Mouse (Mus musculus) heart, adult 9 months (tissue): ENCODE results near the gene Gstm6.
"Not testable (repeated sequence)": the region's sequence is repeated elsewhere in the genome, so short reads cannot be mapped to it uniquely, and the experiment has no call there.

ENCODE experiments used
- DNase-seq, 2 experiments: peaks; one replicate each; pipeline ENCODE4 v3.0.0; 2022; ENCODE audit warnings: low spot score in 2 of 2

Gene Gstm6

GRCm38 (mm10) chr3:107943239-107943990 lies at the start of gene Gstm6:
TSS of gene Gstm6 (minus strand) at chr3:107943749.
- no peak for DNase-seq

DNA sequence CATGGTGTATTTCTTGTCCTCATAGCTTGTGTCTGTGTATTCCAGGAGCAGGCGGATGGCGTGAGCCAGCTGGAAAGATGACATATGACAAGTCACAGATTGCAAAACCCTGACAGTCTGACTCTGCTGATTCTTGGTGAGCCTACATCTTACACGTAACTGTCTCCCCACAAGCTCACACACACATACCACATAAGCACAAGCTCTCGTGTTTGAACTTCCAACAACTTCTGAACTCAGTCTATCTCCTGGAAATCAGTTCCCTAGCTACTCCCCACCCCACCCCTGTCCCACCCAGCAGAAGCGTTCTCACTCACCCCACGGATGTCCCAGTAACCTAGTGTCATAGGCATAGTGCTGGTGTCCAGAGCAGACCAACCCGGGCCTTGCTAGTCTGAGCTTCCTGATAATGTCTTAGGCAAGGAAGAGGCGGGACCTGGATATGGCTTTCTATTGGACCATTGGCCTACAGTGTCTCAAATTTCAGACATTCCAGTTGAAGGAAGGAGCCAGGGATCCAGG lies 42.6 kb upstream of the Gstm6 start, which contains the start of gene Gstm2:
Gene Gstm2, minus strand, starts transcription at position 413 of the 522 bp plus-strand sequence.
- DNase-seq = peak; percentile 85 to 86

- DNase-seq = not testable (repeated sequence)
Measured at GRCm38 (mm10) chr3:107985141-107985540, 41.6 kb upstream of the Gstm6 start.

DNA sequence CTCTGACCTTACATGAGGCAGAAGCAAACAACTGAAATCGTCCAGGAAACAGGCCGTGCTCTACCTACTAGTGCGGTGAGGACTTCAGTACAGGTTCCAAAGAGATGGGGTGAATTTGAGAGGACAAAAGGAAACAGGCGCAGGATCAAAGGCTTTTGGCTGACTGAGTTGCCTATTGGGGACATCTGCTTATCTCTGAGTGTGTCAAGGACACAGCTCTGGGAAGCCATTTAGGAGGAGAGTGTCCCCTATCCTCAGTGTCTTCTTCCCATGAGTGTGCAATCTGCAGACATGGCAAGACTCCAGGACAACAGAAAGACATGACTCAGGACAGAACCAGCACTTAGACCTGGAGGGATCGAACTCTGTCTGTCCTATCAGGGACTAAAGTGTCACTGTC lies 40.9 kb upstream of the Gstm6 start:
- DNase-seq = no peak

GRCm38 (mm10) chr3:107983771-107984170 lies 40.2 kb upstream of the Gstm6 start:
- DNase-seq = no peak

DNA sequence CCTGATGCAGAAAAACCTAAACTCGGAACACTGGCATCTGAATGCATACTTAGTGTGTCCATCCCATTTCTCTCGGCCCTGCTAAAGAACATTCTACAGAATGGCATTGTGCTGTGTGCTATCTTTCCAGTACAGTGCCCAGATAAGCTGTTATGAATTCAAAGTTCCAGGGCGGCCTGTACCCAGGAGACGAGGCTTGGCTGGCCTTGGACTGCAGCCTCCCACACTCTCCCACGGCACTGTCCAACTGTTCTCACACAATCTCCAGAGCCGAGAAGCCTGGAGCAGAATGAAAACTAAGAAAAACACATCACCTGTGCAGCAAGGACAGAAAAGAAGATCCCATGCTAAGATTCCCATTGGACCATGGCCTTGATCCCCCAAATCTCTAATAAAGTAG lies 39.2 kb upstream of the Gstm6 start:
- DNase-seq = no peak

DNA sequence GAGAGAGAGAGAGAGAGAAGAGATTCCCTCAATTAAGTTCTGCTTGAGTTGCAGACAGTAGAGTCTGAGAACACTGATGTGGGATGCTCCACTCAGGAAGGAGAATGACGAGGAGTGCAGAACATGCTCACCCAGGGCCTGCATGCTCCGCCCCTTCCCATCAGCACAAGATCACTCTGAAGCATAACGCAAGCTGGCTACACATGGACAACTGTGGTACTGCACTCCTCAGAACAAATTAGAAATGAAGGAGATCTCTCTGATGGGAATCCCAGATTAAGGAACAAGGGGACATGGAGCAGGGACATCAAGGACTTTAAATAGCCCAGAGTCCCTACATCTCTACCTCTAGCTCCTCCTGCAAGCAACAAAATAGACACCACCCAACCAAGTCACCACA lies 37.7 kb upstream of the Gstm6 start:
- no peak for DNase-seq

GRCm38 (mm10) chr3:107977691-107978090 lies 34.1 kb upstream of the Gstm6 start:
- DNase-seq = no peak

DNA sequence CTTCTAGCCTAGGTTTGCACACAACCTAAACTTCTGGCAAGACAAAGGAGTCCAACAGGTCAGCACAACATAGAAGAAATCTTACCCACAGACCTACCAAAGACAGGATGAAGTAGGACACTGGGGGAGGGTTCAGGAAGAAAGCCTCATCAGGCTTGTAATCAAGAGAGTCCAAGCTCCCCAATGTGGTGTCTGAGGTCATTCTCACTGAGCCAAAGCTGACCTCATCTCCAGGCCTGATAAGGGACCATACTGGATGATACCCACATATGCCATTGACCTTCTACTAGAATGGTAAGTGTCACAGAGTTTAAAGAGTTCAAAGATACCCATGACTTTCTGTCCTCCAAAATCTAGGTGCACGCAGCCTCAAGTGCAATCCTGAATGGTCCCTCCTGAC lies 30.7 kb upstream of the Gstm6 start:
- no peak for DNase-seq

- no peak for DNase-seq
Measured at GRCm38 (mm10) chr3:107972070-107972469, 28.5 kb upstream of the Gstm6 start.

DNA sequence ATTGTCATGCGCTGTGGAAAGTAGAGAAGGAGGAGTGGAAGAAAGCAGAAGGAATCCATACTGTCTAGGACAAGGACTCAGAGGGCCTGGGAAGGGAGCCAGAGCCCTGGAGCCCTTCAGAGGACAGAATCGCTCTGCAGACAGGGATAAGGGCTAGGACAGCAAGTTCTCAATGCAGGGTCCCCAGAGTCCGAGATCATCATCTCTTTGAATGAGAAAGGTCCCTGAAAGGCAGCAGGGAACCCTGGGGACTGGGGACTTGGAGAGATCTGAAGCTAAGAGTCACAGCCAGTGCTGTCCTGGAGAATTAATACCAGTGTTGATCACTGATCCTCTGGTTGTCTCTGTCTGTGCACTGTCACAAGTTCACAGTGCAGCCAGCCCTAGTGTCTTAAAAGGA lies 27.6 kb upstream of the Gstm6 start:
- not testable (repeated sequence) for DNase-seq

GRCm38 (mm10) chr3:107968724-107969395 lies 25.3 kb upstream of the Gstm6 start, which contains the start of gene Gstm3:
TSS of gene Gstm3 (minus strand) at chr3:107969283.
- DNase-seq = no peak

GRCm38 (mm10) chr3:107966631-107967030 lies 23.1 kb upstream of the Gstm6 start:
- no peak for DNase-seq

DNA sequence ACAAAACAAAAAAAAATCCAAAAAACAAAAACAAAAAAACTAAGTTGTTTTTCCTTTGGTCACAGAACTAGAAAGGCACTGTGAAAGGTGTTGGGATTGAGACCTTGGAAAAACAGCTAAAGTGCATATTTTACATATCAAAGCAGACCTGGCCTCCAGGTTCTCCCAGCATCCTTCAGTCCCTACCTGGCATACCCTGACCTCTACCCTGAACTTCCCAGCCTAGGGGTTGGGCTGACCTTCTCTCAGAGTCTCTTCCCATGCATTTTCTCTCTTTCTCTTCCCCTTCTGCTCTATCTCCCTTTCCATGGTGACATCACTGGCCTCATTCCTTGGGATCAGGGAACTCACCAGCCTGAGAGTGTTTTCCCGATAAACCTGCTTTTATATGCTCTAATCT lies 22.0 kb upstream of the Gstm6 start:
- no peak for DNase-seq

DNA sequence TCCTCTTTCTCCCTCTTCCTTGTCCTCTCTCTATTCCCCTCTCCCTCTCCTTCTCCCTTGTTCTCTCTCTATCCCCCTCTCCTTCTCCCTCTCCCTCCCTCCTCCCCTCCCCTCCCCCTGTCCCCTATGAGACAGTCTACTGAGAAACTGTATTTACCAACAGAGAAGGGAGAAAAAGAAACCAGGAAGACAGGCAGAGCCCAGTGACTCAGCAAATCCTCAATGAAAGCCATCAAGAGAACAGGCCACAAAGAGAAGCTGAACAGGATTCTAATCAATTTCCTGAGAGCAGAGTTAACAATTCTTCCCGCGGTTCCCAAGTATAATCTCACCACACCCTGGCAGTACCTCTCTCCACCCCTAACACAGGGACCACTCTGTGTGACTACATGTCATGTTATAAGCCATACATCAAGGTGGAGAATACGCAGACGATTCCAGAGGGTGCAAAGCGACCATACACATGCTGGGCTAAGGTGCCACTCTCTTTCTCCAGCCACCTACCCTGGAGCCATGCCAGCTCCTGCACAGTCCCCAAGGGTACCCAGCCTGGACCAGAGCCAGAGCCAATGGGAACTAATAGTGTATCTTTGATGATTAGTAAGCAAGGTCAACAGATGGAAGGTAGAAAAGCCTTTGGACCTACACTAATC lies 21.2 kb upstream of the Gstm6 start:
- no peak for DNase-seq

- DNase-seq = no peak
Measured at GRCm38 (mm10) chr3:107964026-107964425, 20.5 kb upstream of the Gstm6 start.

DNA sequence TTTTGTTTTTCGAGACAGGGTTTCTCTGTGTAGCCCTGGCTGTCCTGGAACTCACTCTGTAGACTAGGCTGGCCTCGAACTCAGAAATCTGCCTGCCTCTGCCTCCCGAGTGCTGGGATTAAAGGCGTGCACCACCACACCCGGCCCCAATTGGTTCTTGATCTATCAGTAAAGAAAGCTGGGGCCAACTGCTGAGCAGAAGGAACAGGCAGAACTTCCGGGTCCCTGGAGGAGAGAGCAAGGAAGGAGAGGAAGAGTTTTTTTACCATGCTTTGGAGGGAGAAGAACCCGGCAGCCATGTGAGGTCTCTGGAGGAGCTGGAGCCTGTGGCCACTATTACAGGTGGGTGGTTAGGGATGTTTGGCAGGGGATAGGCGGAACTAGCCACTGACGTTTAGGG lies 11.7 kb upstream of the Gstm6 start:
- DNase-seq = not testable (repeated sequence)

DNA sequence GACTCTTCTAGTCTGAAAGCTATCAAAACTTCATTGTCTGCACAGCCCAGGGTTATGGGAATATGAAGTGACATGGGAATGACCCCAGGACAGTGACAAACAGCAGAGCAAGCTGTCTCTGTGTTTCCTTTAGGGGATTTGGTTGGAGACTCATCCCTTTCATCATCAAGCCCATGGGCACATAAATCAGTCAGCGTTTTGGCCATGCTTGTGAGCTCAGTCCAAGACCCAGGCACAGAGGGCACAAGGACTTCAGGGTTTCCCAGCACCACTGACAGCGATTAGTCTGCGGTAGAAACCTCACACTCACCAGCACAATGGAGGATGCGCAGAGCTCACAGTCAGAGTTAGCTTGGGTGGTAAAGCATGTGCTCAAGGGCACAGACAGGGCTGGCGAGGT lies 10.4 kb upstream of the Gstm6 start:
- DNase-seq = no peak

DNA sequence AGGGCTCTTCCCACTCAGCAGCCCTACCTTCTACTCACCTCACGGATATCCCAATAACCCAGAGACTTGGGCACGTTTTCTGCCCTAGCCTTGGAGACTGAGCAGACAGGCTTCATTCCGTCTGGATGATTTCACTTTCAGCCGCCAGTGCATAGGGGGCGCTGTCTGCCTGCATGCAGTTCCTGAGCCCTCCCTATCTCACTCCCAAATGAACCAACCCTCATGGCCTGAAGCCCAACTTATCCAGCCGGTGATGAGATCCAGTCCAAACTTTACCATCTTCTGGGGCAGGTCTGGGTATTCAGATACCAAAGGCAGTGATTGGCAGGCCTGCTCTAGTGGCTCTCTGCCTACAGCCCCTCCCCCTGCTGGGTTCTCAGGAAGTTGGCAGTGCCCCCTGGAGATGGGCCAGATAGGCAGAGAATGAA lies 9.8 kb upstream of the Gstm6 start:
- DNase-seq = peak; percentile 76 to 83

DNA sequence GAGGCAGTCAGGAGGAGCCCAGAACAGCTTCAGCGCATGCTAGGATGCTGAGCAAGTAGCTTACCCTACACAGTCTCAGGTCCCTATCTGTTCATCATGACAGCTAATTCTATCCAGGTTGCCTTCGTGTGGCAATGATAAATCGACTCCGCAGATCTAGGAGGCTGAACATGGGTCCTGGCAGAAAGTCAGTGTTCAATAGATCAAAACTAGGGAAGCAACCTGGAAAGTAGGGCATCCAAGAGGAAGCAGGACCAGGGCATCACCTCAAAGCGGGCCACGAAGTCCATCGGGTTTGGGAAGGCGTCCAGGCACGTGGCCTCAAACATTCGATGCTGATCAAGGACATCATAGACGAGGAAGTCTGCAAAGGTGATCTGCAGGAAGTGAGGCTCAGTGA lies 7.0 kb upstream of the Gstm6 start:
- DNase-seq = no peak

GRCm38 (mm10) chr3:107949461-107949860 lies 5.9 kb upstream of the Gstm6 start:
- DNase-seq = not testable (repeated sequence)

DNA sequence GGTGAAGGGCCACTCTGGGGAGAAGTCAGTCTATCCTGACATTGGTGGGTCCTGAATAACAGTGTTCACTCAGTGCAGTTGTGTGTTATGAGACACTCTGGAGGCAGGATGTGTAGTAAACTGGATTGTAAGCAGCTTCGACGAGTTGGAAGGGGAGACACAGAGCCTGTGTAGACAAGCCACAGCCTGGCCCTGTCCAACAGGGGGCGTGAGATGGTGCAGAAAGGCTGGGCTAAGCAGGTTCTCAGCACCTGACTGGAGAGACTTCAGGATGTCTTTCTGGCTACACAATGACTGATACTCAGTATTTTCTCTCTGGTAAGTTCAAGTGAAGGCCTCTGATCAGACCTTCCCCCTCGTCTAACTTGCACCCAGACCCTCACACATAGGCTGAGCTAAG lies 2.2 kb upstream of the Gstm6 start:
- DNase-seq = no peak
